Mouse (Mus musculus) splenic B cell, adult 2 months (primary cell): Measurements from ENCODE around the gene Aebp2.
"Not testable (repeated sequence)": the region's sequence is repeated elsewhere in the genome, so short reads cannot be mapped to it uniquely, and the experiment has no call there.

ENCODE experiments used
- DNase-seq: peaks from one replicate; pipeline ENCODE4 v3.0.0-alpha.2; 2011; ENCODE audit warnings: low read depth, low spot score
- H3K27me3 ChIP-seq: 2 replicates; pipeline ENCODE4 v1.6.1; 2012; ENCODE audit warnings: mild to moderate bottlenecking, low read length, moderate library complexity, mixed read lengths; ENCODE audit not compliant: control insufficient read depth, poor library complexity, insufficient read depth, severe bottlenecking
- H3K36me3 ChIP-seq: 2 replicates; pipeline ENCODE4 v1.6.1; 2012; ENCODE audit warnings: mild to moderate bottlenecking, low read length, moderate library complexity, mixed read lengths; ENCODE audit not compliant: control insufficient read depth, poor library complexity, insufficient read depth, severe bottlenecking

The Aebp2 gene

GRCm38 (mm10) chr6:140656991-140657390 lies 34.5 kb downstream of the Aebp2 start:
- Histone ChIP-seq H3K27me3 (no peaks in the 10 kb centered on the region), H3K36me3 (peaks cover 2% of the 10 kb centered on the region; the same call in 1 of the 2 replicates)
- no peak for DNase-seq

GRCm38 (mm10) chr6:140657920-140658522 lies 35.6 kb downstream of the Aebp2 start:
- no peak for DNase-seq
- Histone ChIP-seq H3K27me3 (no peaks in the 10 kb centered on the region), H3K36me3 (no peaks in the 10 kb centered on the region)

- Histone ChIP-seq H3K36me3 (no peaks in the 10 kb centered on the region), H3K27me3 (no peaks in the 10 kb centered on the region)
- no peak for DNase-seq
Measured at GRCm38 (mm10) chr6:140661111-140661510, 38.6 kb downstream of the Aebp2 start.

- H3K27me3 ChIP-seq = no peaks in the 10 kb centered on the region
- H3K36me3 ChIP-seq = no peaks in the 10 kb centered on the region
- DNase-seq = no peak
Measured at GRCm38 (mm10) chr6:140661777-140662176, 39.3 kb downstream of the Aebp2 start.

- H3K27me3 ChIP-seq = no peaks in the 10 kb centered on the region
Measured at GRCm38 (mm10) chr6:140662290-140662689, 39.8 kb downstream of the Aebp2 start.

GRCm38 (mm10) chr6:140662697-140663096 lies 40.2 kb downstream of the Aebp2 start:
- H3K36me3 ChIP-seq, H3K27me3 ChIP-seq, DNase-seq: not testable (repeated sequence)

More at GRCm38 (mm10) chr6:140662290-140662689, 39.8 kb downstream of the Aebp2 start:
- no peaks in the 10 kb centered on the region for H3K36me3 ChIP-seq
- no peak for DNase-seq

- no peak for DNase-seq
- Histone ChIP-seq H3K27me3 (no peaks in the 10 kb centered on the region), H3K36me3 (no peaks in the 10 kb centered on the region)
Measured at GRCm38 (mm10) chr6:140664611-140665010, 42.1 kb downstream of the Aebp2 start.

- Histone ChIP-seq H3K36me3 (no peaks in the 10 kb centered on the region), H3K27me3 (no peaks in the 10 kb centered on the region)
- DNase-seq = no peak
Measured at GRCm38 (mm10) chr6:140666486-140667240, 44.2 kb downstream of the Aebp2 start.

- Histone ChIP-seq H3K36me3 (no peaks in the 10 kb centered on the region), H3K27me3 (no peaks in the 10 kb centered on the region)
- DNase-seq = no peak
Measured at GRCm38 (mm10) chr6:140667289-140667906, 44.9 kb downstream of the Aebp2 start.

- Histone ChIP-seq H3K36me3 (no peaks in the 10 kb centered on the region), H3K27me3 (no peaks in the 10 kb centered on the region)
- no peak for DNase-seq
Measured at GRCm38 (mm10) chr6:140674414-140674813, 52.0 kb downstream of the Aebp2 start.

- DNase-seq = no peak
- no peaks in the 10 kb centered on the region for H3K27me3 ChIP-seq
- H3K36me3 ChIP-seq = no peaks in the 10 kb centered on the region
Measured at GRCm38 (mm10) chr6:140676094-140676493, 53.6 kb downstream of the Aebp2 start.

GRCm38 (mm10) chr6:140677041-140677440 lies 54.6 kb downstream of the Aebp2 start:
- H3K36me3 ChIP-seq = no peaks in the 10 kb centered on the region
- DNase-seq = no peak

GRCm38 (mm10) chr6:140677960-140678359 lies 55.5 kb downstream of the Aebp2 start:
- no peak for DNase-seq
- Histone ChIP-seq H3K36me3 (no peaks in the 10 kb centered on the region), H3K27me3 (no peaks in the 10 kb centered on the region)

More at GRCm38 (mm10) chr6:140677041-140677440, 54.6 kb downstream of the Aebp2 start:
- H3K27me3 ChIP-seq = no peaks in the 10 kb centered on the region

- DNase-seq = peak; percentile 60
- no peaks in the 10 kb centered on the region for H3K36me3 ChIP-seq
- no peaks in the 10 kb centered on the region for H3K27me3 ChIP-seq
Measured at GRCm38 (mm10) chr6:140678658-140679271, 56.3 kb downstream of the Aebp2 start.

GRCm38 (mm10) chr6:140680713-140681112 lies 58.2 kb downstream of the Aebp2 start:
- H3K27me3 ChIP-seq = no peaks in the 10 kb centered on the region
- no peak for DNase-seq
- H3K36me3 ChIP-seq = no peaks in the 10 kb centered on the region
